Mouse (Mus musculus): ENCODE data around the gene Necap1.
A peak's percentile ranks its signal among the peaks of the same experiment; 100 is the strongest.

Necap1 gene

GRCm38 (mm10) chr6:122873871-122874719, at the start of gene Necap1:
TSS of gene Necap1 (plus strand) at chr6:122874474.
- peak; percentile 99 to 100 for DNase-seq

- no peak for DNase-seq
Observed at GRCm38 (mm10) chr6:122825166-122825565, 49.1 kb upstream of the Necap1 start.

GRCm38 (mm10) chr6:122825923-122826742, 48.1 kb upstream of the Necap1 start:
- DNase-seq: peak; percentile 58 to 64

- DNase-seq: peak; percentile 50 to 54
Observed at GRCm38 (mm10) chr6:122828086-122828485, 46.2 kb upstream of the Necap1 start.

- no peak for DNase-seq
Observed at GRCm38 (mm10) chr6:122832880-122833279, 41.4 kb upstream of the Necap1 start.

- DNase-seq: peak; percentile 33 to 55
Observed at GRCm38 (mm10) chr6:122834365-122834764, 39.9 kb upstream of the Necap1 start.

- DNase-seq: no peak
Observed at GRCm38 (mm10) chr6:122836974-122837373, 37.3 kb upstream of the Necap1 start.

- no peak for DNase-seq
Observed at GRCm38 (mm10) chr6:122837539-122837938, 36.7 kb upstream of the Necap1 start.

GRCm38 (mm10) chr6:122843759-122844158, 30.5 kb upstream of the Necap1 start:
- DNase-seq: no peak

- DNase-seq: no peak
Observed at GRCm38 (mm10) chr6:122852696-122853095, 21.6 kb upstream of the Necap1 start.

- no peak for DNase-seq
Observed at GRCm38 (mm10) chr6:122854552-122854951, 19.7 kb upstream of the Necap1 start.

GRCm38 (mm10) chr6:122855955-122856354, 18.3 kb upstream of the Necap1 start, which contains the start of gene C3ar1:
TSS of gene C3ar1 (minus strand) at chr6:122856161.
- no peak for DNase-seq

- no peak for DNase-seq
Observed at GRCm38 (mm10) chr6:122862434-122862833, 11.8 kb upstream of the Necap1 start.

- DNase-seq: no peak
Observed at GRCm38 (mm10) chr6:122862871-122863270, 11.4 kb upstream of the Necap1 start.

- no peak for DNase-seq
Observed at GRCm38 (mm10) chr6:122867914-122868313, 6.4 kb upstream of the Necap1 start.

GRCm38 (mm10) chr6:122869846-122870245, 4.4 kb upstream of the Necap1 start:
- DNase-seq: no peak

GRCm38 (mm10) chr6:122872800-122873199, 1.5 kb upstream of the Necap1 start:
- no peak for DNase-seq

GRCm38 (mm10) chr6:122874720-122875389, 581 bp downstream of the Necap1 start:
- peak; percentile 86 for DNase-seq

- no peak for DNase-seq
Observed at GRCm38 (mm10) chr6:122879141-122879735, 5.0 kb downstream of the Necap1 start.

GRCm38 (mm10) chr6:122879781-122880505, 5.7 kb downstream of the Necap1 start:
- no peak for DNase-seq

- DNase-seq: no peak
Observed at GRCm38 (mm10) chr6:122881287-122881686, 7.0 kb downstream of the Necap1 start.

- DNase-seq: no peak
Observed at GRCm38 (mm10) chr6:122883603-122884002, 9.3 kb downstream of the Necap1 start.
